Mouse (Mus musculus) heart, adult 8-10 months (tissue): ENCODE results near the gene Hinfp. TPM values are rescaled to one million over a fixed set of nuclear protein-coding genes. Genes with fewer than 3 reads are reported as not detected.
A peak's percentile ranks its signal among the peaks of the same experiment; 100 is the strongest.

Source experiments
- DNase-seq: peaks from one replicate; pipeline ENCODE4 v3.0.0; 2022; ENCODE audit warnings: low spot score
- microRNA-seq: library from miRNA; unstranded; fragments of <30 nt; microRNA quantifications from one replicate; pipeline ENCODE4 v1.2.0, GENCODE M21; 2022
- total RNA-seq, 4 experiments: library from RNA; stranded (reverse); gene quantifications; 2 replicates each; pipeline ENCODE4 v1.2.4; 2022

Hinfp gene
- total RNA-seq, 4 experiments from 2014 or later, result 4.5 to 7.2 (median 6.3) TPM

DNA sequence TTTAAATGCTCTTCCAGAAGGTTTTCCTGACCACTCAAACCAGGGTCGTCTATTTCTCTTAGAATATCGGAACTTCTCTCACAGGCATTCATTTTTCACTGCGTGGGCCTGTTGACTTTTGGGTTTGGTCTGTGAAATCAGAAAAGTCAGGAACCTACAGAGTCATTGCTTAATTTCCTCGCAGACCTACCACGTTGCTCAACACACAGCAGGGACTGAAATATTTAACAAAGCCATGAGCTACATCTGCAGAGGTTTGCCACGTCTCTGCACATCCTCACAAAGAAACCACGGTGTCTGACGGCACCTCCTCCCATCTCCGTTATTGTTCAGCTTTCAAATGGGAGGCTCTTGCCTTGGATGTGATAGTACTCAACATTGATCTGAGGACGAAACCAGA is 46.5 kb downstream of the Hinfp start:
- no peak for DNase-seq

DNA sequence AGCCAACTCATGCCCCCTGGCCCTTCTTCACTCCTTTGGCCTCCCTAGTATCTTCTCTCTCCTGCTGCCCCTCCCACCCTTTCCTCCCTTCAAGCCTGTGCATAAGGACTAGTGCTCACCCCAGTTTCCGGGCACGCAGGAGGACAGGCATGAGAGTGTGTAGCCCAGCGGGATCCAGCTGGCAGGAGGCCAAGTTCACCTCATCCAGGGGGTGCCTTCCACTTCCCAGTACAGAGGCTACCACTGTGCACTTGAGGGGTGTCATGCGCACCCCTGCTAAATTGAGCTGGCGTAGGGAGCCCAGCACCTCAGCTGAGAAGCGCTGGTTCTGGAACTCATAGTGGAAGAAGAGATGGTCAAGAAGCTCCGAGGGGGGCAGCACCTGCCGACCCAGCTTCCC is 49.3 kb downstream of the Hinfp start:
- DNase-seq, result no peak

DNA sequence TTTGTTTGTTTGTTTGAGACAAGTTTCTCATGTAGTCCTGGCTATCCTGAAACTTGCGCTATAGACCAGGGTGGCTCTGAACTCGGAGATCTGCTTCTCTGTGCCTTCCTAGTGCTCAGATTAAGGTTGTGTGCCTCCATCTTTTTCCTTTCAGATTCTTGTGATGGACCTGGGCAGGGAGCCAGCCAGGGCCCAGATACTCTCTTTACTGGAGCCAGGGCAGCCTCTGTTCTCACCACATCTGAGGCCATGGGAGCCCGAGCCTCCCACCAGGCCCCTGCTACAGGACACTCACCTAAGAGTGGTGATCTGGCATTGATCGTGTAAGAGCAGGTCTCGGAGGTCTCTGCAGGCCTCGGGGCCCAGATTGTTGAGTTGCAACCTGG is 50.3 kb downstream of the Hinfp start:
- no peak for DNase-seq

DNA sequence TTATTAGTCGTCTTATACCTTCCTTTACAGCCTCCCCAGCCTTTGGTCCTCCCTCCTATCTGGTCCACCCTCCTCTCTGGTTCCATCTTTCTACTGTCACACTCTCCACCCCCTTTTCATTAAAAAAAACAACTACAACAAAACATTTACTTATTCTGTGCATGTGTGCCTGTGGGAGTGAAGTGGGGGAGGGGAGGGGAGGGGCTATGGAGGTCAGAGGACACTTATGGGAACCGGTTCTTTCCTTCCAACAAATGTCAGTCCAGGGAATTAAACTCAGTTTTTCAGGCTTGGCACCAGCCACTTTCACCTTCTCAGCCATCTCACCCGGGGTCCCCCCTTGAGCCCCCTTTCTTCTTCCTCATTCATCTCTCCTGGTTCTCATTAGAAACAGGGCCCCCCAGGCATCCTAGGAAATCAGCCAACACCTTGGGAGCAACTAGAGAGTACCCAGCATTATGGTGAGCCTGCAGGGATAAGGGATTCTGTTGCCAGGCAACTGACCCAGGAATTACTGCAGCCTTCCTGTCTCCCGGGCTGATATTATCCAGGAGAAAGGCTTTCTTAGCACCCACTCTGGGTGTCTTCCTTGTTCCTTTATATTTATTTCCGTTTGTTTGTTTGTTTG is 50.8 kb downstream of the Hinfp start:
- DNase-seq, result no peak

DNA sequence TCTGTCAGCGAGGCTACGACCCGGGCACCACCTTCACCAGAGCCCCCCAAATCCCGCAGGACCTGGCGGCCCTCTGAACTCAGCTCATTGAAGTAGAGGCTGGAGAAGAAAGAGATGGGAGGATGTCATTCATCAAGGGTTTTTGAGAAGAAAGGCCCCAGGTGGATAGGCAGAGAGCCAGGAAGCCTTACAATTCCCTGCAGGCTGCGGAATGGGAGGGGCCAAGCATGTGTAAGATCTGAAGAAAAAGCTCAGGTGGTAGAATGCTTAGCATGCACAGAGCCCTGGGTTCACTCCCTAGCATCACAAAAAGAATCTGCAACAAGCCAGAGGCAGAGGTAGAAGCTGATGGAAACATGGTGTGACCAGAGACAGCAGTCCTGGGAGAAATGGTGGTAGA is 52.0 kb downstream of the Hinfp start:
- no peak for DNase-seq

DNA sequence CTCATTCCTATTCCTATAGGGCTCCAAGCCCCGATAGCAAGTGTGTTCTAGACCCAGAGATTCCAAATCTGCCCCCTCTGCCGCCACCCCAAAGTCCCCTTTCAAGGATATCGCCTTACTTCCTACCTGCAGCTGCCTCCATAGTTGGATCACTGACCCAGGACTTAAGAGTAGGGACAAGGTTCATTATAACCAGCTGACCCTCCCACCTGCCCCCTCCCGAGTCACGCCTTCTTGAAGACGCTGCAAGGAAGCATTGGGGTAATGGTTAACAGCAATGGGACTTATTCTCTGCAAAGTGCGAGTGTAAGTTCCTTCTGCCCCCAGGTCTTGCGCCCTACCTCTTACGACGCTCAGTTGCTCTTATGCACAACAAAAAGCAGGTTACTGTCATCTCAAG is 54.2 kb downstream of the Hinfp start, which contains the start of gene Pdzd3:
Pdzd3 (minus strand) TSS at position 158 of the 400 bp plus-strand sequence.
- no peak for DNase-seq

DNA sequence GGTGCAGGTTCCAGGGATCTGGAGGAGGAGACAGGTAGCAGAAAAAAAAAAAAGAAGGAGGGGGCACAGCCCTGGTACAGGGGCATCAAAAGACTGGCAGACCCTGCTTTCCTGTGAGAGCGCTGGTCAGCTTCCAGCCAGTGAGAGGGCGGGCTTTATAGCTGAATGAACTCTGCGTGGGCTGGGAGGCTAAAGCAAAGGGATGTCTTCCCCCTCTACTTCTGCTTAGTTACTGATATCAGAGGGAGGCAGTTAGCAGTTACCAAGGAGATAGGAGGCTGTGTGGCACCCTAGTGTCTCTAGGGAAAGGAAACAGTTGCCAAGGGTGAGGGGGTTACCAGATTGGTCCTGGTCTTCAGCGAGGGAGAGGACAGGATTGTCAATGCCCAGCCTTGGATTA is 55.0 kb downstream of the Hinfp start:
- DNase-seq, result no peak

DNA sequence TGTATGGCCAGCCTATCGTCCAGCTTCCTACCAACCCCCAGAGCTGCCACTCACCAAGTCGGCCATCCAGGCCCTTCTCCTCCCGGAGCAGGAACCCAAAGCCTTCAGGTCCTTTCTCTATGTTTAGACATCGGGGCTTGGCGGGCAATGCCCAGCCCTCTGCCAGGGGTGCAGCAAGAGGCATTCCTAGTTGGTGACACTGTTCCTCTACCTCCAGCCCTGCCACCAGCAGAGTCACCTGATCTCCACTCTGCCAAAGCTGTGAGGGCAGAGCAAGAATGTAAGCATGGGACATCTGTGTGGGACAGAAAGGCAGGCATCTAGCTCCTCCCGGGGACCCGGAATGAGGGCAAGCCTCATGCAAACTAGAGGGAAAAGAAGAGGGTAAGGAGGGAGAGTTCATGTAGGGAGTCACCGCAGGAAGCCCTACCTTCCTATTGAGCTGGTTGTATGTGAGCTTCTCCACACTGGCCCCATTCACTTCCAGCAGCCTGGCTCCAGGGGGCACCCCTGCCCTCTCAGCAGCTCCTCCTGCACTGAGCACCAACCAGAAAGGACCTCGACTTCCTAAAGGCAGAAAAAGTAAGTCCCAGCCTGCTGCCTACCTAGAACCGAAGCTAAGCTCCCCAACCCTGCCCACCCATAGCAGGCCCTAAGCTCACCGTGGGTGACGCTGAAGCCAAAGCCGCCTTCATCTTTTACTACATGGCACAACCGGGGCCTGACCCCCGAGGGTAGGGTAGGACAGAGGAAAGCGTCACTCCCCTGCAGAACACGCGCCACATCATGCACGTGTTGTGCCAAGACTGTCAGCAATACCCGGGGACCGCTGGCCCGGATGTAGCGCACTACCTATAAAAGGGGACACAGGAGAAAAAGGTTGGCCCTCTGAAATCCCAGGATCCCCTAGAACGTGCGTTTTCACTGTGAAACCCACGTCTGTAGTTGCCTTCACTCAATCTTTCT is 56.0 kb downstream of the Hinfp start:
- peak; percentile 56 for DNase-seq

DNA sequence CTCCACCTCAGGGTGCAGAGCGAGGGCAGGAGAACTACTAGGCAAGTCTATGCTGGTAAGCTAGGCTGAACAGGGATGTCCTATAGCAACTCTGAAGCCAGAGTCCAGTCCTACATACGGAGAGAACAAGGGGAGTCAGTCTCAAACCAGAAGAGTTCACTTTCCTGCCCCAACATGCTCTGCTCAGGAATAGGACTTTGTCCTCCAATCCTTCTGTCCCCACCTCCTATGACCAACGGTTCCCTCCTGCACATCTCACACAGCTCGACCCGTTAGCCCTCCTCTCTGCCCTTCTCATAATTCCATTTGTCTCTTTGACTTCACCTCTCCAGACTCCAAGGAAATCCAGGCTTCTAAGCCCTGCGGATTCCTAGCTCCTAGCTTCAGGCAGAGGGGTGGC is 57.6 kb downstream of the Hinfp start:
- DNase-seq, result no peak

DNA sequence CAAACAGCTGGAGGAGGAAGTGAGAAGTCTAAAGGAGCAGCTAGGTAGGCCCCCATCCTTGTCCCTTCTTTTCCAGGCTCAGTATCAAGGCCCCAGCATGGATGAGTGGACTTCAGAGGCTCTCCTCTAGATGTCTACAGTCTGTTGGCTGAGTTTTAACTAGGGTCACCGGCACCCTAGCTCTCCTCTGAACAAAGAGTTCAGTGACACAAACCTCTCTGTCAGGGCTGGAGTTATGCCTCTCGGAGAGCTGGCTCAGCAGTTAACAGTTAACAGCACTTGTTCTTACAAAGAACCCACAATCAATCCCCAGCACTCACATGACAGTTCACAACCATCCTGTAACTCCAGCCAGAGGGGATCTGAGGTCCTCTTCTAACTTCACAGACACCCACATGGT is 61.9 kb downstream of the Hinfp start:
- no peak for DNase-seq

Small RNA genes within 50 kb of the gene (microRNA-seq; reads per million reads assigned to microRNA genes)
- not detected for gene Gm44335

Other genes starting within 250 kb of the Hinfp start
- 100 to 1,000 TPM; 160 to 205 (median 195) TPM for gene Usp2, start 238.7 kb downstream of the Hinfp start, total RNA-seq
- gene Mfrp, start 203.9 kb downstream of the Hinfp start, total RNA-seq, result not detected
- gene C1qtnf5, start 198.4 kb downstream of the Hinfp start, total RNA-seq, result 10 to 100 TPM in 1 of 4 experiments, 1 to 10 TPM in 3; 7.6 to 12.9 (median 8.9) TPM
- under 1 TPM; 0.11 to 0.47 (median 0.30) TPM for gene Gm49380, start 192.2 kb downstream of the Hinfp start, total RNA-seq
- 1 to 10 TPM; 5.2 to 7.0 (median 6.4) TPM for gene Rnf26, start 192.2 kb downstream of the Hinfp start, total RNA-seq
- gene Mcam, start 171.2 kb downstream of the Hinfp start, total RNA-seq, result 10 to 100 TPM; 20.5 to 35.2 (median 28.1) TPM
- 10 to 100 TPM; 14.8 to 18.9 (median 17.4) TPM for gene Cbl, start 71.6 kb downstream of the Hinfp start, total RNA-seq
- not detected for gene Ccdc153, start 65.0 kb downstream of the Hinfp start, total RNA-seq
- 1 to 10 TPM; 3.6 to 7.1 (median 6.0) TPM for gene Pdzd3, start 54.2 kb downstream of the Hinfp start, total RNA-seq
- gene Nlrx1, start 37.1 kb downstream of the Hinfp start, total RNA-seq, result 10 to 100 TPM; 20.3 to 25.8 (median 24.9) TPM
- 1 to 10 TPM in 1 of 4 experiments, under 1 TPM in 3; 0.30 to 1.5 (median 0.52) TPM for gene Abcg4, start 17.1 kb downstream of the Hinfp start, total RNA-seq
- 10 to 100 TPM; 12.7 to 19.2 (median 14.1) TPM for gene C2cd2l, start 14.6 kb upstream of the Hinfp start, total RNA-seq
- gene Dpagt1, start 20.3 kb upstream of the Hinfp start, total RNA-seq, result 10 to 100 TPM; 19.4 to 23.5 (median 20.5) TPM
- 10 to 100 TPM; 10.5 to 12.3 (median 11.4) TPM for gene H2afx, start 29.0 kb upstream of the Hinfp start, total RNA-seq
- gene Hmbs, start 38.6 kb upstream of the Hinfp start, total RNA-seq, result 10 to 100 TPM; 42.1 to 48.8 (median 45.4) TPM
- 10 to 100 TPM; 15.3 to 20.2 (median 16.5) TPM for gene Vps11, start 56.0 kb upstream of the Hinfp start, total RNA-seq
- 10 to 100 TPM; 50.4 to 82.6 (median 67.0) TPM for gene Hyou1, start 73.8 kb upstream of the Hinfp start, total RNA-seq
- 10 to 100 TPM; 22.5 to 24.5 (median 22.9) TPM for gene Slc37a4, start 91.2 kb upstream of the Hinfp start, total RNA-seq
- gene Rps25, start 101.5 kb upstream of the Hinfp start, total RNA-seq, result 100 to 1,000 TPM; 784 to 974 (median 849) TPM
- gene Trappc4, start 101.9 kb upstream of the Hinfp start, total RNA-seq, result 10 to 100 TPM; 38.3 to 42.9 (median 41.2) TPM
- gene Ccdc84, start 112.9 kb upstream of the Hinfp start, total RNA-seq, result 1 to 10 TPM; 4.9 to 8.0 (median 5.5) TPM
- gene Foxr1, start 135.5 kb upstream of the Hinfp start, total RNA-seq, result not detected
- under 1 TPM in 2 of 4 experiments, not detected in 2; 0.26 to 0.28 TPM for gene Upk2, start 149.3 kb upstream of the Hinfp start, total RNA-seq
- 10 to 100 TPM; 51.6 to 56.9 (median 53.9) TPM for gene Bcl9l, start 177.2 kb upstream of the Hinfp start, total RNA-seq